Mouse (Mus musculus): ENCODE measurements around the gene Mcrs1.
"Not testable (repeated sequence)": the region's sequence is repeated elsewhere in the genome, so short reads cannot be mapped to it uniquely, and the experiment has no call there.

DNA sequence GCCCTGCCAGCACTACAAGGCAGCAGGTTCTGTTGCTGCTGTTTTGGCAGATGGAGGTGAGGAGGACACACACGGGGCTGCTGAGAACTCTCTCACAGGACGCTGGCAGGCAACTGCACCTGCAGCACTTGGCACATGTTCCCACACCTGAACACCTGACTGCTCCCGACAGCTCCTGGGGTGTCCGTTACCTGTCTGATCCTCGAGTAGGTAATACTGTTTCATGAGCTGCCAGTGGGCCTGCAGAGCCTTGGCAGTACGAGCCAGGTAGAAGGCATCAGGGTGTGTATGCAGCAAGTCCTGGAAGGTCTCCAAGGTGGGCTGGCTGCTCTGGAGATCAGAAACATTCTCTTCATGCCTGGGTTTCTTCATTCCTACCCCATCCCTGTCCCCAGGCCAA lies 5.0 kb downstream of the Mcrs1 start:
- TF ChIP-seq CTCF (conservative IDR thresholded peaks at IDR 0.05; ENCODE audit: low read length); NANOG (IDR thresholded peaks at IDR 0.05; ENCODE audit: borderline replicate concordance, low read length): not testable (repeated sequence)

Measured in E14TG2a.4 (cell line).